Mouse (Mus musculus): ENCODE data around the gene Olfr474.
"Not testable (repeated sequence)": the region's sequence is repeated elsewhere in the genome, so short reads cannot be mapped to it uniquely, and the experiment has no call there.

Gene Olfr474

GRCm38 (mm10) chr7:107954343-107954742, at the start of gene Olfr474:
Olfr474 (plus strand) TSS chr7:107954643.
- DNase-seq: no peak

GRCm38 (mm10) chr7:107930146-107930545, 24.3 kb upstream of the Olfr474 start, which contains the start of gene Olfr473:
Olfr473 (plus strand) TSS chr7:107930446.
- no peak for DNase-seq

- DNase-seq: not testable (repeated sequence)
These were observed 1.9 kb upstream of the Olfr474 start for GRCm38 (mm10) chr7:107952539-107952938.

- no peak for DNase-seq
These were observed 10.1 kb downstream of the Olfr474 start, which contains the start of gene Olfr476 for GRCm38 (mm10) chr7:107964503-107964902. Olfr476 (plus strand) TSS chr7:107964803.

GRCm38 (mm10) chr7:107986393-107986792, 31.9 kb downstream of the Olfr474 start, which contains the start of gene Olfr477:
Olfr477 (plus strand) TSS chr7:107986693.
- no peak for DNase-seq
